Mouse (Mus musculus): Measurements from ENCODE around the gene Prrx2.

The Prrx2 gene

DNA sequence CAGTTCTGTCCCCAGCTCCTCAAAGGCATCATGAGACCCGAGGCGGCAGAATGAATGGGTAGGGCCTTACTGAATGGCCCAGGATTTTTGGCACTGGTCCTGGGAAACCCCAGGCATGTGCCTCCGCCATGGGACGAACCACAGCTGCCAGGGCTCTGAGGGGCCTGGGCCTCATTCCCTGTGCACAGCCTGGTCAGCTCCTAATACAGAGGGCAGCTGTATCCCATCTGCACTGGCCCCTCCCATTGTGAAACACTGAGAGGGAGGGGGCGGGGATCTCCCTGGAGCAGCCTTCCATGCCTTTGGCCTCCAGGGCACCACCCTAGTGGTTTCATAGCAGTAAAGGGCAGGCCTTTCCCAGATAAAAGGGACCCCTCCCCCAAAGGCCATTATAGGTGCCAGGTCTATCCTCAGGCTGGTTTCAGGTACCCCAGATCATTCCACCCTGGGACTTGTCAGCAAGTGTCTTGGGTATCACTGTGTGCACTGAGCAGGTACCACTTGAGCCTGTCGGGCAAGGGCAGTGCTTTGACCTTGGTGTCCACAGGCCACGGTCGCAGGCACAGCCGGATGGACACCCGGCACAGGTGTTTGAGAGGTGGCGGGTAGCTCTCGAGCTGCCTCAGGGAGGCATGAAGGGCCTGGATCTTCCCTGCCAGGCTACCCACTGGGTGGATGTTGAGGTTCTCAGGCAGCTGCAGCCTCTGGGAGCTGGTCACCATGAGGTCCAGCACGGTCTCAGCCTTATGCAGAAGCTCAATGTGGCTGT is 11.2 kb upstream of the Prrx2 start:
- DNase-seq (ENCODE audit: low spot score): peak; percentile 68

- peak; percentile 23 for DNase-seq (ENCODE audit: low spot score)
Observed at GRCm38 (mm10) chr2:30826825-30827748, 7.7 kb upstream of the Prrx2 start.

GRCm38 (mm10) chr2:30827749-30828475 is 6.9 kb upstream of the Prrx2 start:
- DNase-seq (ENCODE audit: low spot score): peak; percentile 93

DNA sequence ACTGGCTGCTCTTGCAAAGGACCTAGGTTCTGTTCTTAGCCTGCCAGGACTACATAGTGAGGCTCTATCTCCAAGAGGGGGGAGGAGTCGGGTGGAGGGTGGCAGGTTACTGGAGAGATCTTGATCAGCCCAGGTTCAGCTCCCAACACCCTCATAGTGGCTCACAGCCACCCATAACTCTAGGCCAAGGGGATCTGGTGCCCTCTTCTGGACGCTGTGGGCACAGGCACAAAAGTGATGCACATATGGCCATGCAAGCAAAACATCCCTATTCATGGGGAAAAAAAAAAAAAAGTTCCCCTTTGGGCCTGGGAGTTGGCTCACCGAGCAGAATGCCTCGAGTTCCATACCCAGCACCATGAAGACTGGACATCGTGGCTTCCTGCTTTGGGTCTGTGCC is 5.5 kb upstream of the Prrx2 start:
- no peak for DNase-seq (ENCODE audit: low spot score)

DNA sequence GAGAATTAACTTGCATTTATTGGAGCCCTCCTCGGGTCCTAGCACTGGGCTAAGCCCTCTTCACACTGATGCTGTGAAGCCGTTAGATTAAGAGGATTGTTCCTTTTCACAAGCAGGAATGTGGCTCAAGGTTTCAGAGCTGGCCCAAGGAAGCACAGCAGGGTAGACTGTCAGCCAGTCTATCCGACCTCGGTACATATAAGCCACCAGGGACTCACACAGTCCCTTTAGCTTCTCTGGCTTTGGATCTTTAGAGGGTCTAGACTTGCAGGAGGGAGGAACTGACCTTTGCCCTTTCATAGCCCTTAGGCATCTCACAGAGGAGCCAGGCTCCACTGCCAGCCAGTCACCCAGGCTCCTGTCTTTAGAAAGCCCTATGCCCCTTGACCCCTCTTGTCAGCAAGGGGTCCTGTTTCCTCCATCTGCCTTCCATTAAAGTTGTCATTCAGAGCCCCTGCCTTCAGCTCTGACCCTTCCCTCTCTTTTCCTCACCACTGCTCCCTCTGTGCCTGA is 4.4 kb upstream of the Prrx2 start, which contains the start of gene Asb6:
Asb6 (minus strand) TSS at position 51 of the 513 bp plus-strand sequence.
- no peak for DNase-seq (ENCODE audit: low spot score)

DNA sequence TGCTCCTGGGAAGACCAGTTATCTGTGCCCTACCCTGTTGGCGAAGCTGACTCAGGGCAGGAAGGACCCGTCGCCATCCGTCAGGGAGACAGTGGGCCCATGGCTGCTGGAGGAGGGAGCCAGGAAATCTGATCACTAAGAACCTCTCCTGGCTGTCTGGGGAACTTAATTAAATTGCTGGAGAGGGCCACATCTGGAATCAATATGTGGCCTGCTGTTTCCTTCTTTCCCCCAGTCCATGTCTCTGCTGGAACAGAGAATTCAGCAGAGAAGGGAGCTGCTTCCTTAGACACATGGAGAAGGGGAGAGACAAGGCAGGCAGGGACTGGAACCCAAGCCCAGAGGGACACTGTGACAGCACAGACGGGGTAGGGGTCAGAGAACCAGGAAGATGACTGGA is 1.1 kb upstream of the Prrx2 start:
- no peak for DNase-seq (ENCODE audit: low spot score)

GRCm38 (mm10) chr2:30836238-30836990 is 1.6 kb downstream of the Prrx2 start:
- DNase-seq (ENCODE audit: low spot score): no peak

- DNase-seq (ENCODE audit: low spot score): no peak
Observed at GRCm38 (mm10) chr2:30842615-30843014, 7.8 kb downstream of the Prrx2 start.

GRCm38 (mm10) chr2:30845152-30846070 is 10.6 kb downstream of the Prrx2 start:
- no peak for DNase-seq (ENCODE audit: low spot score)

DNA sequence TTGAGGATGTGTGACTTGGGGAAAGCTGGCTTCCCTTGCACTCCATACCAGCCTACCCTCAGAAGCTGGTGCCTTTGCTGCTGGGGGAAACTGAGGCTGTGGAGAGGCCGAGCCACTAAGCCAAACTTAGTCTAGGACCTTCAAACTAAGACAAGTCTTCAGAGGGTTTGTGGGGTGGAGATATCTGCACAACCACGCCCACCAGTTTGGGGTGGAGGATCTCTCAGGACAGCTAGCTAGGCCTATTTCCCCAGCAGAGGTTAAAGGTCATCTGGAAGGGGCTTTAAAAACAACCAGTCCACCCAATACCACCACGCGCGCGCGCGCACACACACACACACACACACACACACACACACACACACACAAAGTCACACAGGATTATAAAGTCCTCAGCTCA is 11.5 kb downstream of the Prrx2 start:
- no peak for DNase-seq (ENCODE audit: low spot score)

GRCm38 (mm10) chr2:30846723-30847122 is 12.0 kb downstream of the Prrx2 start:
- no peak for DNase-seq (ENCODE audit: low spot score)

DNA sequence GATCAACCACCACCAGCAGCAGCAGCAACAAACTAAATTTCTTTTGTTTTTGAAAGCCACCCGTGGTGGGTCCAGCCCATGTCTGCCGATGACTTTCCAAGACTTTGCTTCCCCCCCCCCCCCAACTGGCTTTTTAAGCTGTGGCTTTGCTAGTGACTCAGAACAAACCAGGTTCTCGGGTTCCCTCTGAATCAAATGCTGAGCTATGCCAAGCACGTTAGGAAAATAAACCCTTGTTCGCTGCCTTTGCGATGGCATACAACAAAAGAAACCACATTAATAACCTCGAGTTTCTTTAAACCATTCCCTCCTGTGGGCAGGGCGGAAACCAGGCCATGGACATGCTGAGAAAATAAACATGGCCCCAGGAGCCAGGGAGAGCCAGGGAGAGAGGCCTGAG is 13.4 kb downstream of the Prrx2 start:
- no peak for DNase-seq (ENCODE audit: low spot score)

DNA sequence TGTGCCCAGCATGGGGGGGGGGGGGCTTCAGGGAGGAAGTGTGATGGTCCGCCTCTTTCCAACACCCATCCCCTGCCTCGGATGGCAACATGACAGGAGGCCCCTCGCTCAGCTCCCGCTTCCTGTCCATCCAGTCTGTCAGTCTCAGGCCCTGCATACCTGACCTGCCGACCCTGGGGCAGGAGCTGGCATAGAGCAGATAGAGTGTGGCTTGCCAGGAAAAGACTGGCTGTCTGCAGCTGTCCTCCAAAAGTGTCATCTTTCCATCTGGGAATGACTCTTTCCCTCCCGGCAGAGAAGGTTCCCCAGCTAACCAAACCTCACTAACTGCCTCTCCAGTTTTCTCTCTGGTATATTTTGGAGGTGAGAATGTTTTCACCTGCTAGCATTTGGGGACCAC is 15.8 kb downstream of the Prrx2 start:
- DNase-seq (ENCODE audit: low spot score): no peak

DNA sequence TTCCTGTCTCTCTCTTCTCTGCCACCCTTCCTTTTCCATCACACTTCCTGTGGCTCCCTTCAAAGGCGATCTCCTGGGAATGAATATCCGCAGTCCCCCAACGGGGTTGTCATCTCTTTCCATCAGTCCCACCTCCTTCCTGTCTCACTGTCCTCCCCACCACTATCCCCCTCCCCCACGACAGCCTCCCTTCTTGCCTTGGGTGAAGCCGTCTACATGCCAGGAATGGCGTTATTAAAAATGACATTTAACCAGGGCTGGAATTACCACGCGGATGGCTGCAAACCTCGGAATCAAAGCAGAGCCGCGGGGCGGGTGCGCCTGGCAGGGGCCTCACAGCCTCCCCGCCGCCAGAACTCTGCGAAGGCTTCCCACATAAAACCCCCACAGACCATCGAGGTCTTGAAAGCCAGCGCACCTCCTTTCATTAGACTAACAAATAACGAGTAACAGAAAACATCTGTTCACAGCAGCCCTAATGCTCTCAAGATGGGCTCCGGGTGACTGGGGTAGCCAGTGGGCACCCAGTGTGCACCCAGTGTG is 18.1 kb downstream of the Prrx2 start:
- no peak for DNase-seq (ENCODE audit: low spot score)

- DNase-seq (ENCODE audit: low spot score): no peak
Observed at GRCm38 (mm10) chr2:30857076-30857475, 22.3 kb downstream of the Prrx2 start.

DNA sequence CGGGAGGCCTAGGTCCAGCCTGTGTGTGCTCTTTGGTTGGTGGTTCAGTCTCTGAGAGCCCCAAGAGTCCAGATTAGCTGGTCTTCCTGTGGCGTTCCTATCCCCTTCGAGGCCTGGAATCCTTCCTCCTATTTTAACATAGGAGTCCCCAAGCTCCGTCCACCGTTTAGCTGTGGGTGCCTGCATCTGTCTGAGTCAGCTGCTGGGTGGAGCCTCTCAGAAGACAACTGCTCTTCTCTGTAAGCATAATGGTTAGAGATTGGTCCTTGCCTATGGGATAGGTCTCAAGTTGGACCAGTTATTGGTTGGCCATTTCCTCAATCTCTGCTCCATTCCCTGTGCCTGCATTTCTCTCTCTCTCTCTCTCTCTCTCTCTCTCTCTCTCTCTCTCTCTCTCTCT is 25.0 kb downstream of the Prrx2 start:
- no peak for DNase-seq (ENCODE audit: low spot score)

DNA sequence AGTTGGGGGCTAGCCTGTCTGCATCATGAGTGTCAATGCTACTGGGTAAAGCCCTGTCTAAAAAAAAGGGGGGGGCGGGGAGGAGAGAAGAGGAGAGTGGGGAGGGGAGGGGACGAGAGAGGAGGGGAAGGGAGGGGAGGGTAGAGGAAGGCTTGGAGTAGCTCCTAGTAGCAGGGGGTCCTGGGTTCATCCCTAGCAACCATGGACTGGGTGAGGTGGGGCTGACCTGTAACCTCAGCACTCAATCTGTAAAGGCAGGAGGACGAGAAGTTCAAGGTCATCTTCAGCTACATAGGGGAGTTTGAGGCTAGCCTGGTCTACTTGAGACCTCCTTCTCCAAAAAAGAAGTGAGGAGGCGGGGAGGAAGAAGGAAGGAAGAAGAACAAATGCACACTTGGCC is 27.3 kb downstream of the Prrx2 start:
- DNase-seq (ENCODE audit: low spot score): no peak

- DNase-seq (ENCODE audit: low spot score): no peak
Observed at GRCm38 (mm10) chr2:30863574-30863973, 28.8 kb downstream of the Prrx2 start.

GRCm38 (mm10) chr2:30864968-30865381 is 30.2 kb downstream of the Prrx2 start:
- no peak for DNase-seq (ENCODE audit: low spot score)

DNA sequence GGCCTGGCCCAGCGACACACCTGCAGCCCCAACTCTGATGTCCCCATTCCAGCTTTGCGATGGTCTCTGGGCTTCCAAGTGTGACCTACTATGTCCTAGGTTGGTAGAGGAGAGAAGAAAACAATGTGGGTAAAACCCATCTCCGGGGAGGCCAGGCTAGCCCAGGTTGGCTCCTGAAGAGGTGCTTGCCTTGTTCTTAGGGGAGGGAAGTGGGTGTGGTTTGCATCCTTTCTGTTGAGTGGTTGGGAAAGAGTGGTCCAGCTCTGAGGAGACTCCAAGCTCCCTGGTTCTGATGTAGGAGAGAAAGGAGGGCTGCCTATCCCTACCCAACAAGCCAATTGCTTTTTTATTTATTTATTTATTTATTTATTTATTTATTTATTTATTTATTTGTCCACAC is 30.7 kb downstream of the Prrx2 start:
- no peak for DNase-seq (ENCODE audit: low spot score)

Measured in lung, postnatal 25 days (tissue).